Mouse (Mus musculus): ENCODE data around the gene Fpr3. TPM values are rescaled to one million over a fixed set of nuclear protein-coding genes. Genes with fewer than 3 reads are reported as not detected.
"Not testable (repeated sequence)": the region's sequence is repeated elsewhere in the genome, so short reads cannot be mapped to it uniquely, and the experiment has no call there.

Gene Fpr3
- polyA plus RNA-seq (2012; ENCODE audit: insufficient read depth, insufficient read length, missing spikeins), result not detected in 2 replicates

GRCm38 (mm10) chr17:17887774-17888248, at the start of gene Fpr3, which contains the start of gene Fpr2:
Fpr3 (plus strand) TSS chr17:17887852.
Fpr2 (plus strand) TSS chr17:17887824.
- TF ChIP-seq POLR2A (IDR thresholded peaks at IDR 0.05; ENCODE audit: borderline replicate concordance, low read depth, low read length) (no peak), CTCF (IDR thresholded peaks at IDR 0.05; ENCODE audit: low read depth, low read length) (no peak)
- Histone ChIP-seq H3K27ac (ENCODE audit: insufficient read depth, low read depth, low read length) (peak within 1 kb of the TSS; percentile 19; the same call in 1 of the 2 replicates), H3K4me1 (ENCODE audit: control insufficient read depth, insufficient read depth, low read length) (peaks cover 34% of the 10 kb centered on the region), H3K4me3 (ENCODE audit: insufficient read depth, low read length) (no peak within 1 kb of the TSS)

GRCm38 (mm10) chr17:17837919-17838701, 49.5 kb upstream of the Fpr3 start:
- 0 out of 2 replicates have a peak, but pooled peaks have one; percentile 64 for TF ChIP-seq POLR2A (IDR thresholded peaks at IDR 0.05; ENCODE audit: borderline replicate concordance, low read depth, low read length)
- peak; percentile 74; the same call in 1 of the 2 replicates for TF ChIP-seq CTCF (IDR thresholded peaks at IDR 0.05; ENCODE audit: low read depth, low read length)
- H3K4me3 ChIP-seq (ENCODE audit: insufficient read depth, low read length), result peak overlapping the region; percentile 74
- H3K4me1 ChIP-seq (ENCODE audit: control insufficient read depth, insufficient read depth, low read length), result peaks cover 16% of the 10 kb centered on the region
- peak overlapping the region; percentile 73 for H3K27ac ChIP-seq (ENCODE audit: insufficient read depth, low read depth, low read length)

GRCm38 (mm10) chr17:17839276-17839675, 48.4 kb upstream of the Fpr3 start:
- 0 out of 2 replicates have a peak overlapping the region, but pooled peaks have one; percentile 74 for H3K4me3 ChIP-seq (ENCODE audit: insufficient read depth, low read length)
- TF ChIP-seq POLR2A (IDR thresholded peaks at IDR 0.05; ENCODE audit: borderline replicate concordance, low read depth, low read length), result no peak
- no peak for TF ChIP-seq CTCF (IDR thresholded peaks at IDR 0.05; ENCODE audit: low read depth, low read length)
- peaks cover 16% of the 10 kb centered on the region for H3K4me1 ChIP-seq (ENCODE audit: control insufficient read depth, insufficient read depth, low read length)
- no peak overlapping the region for H3K27ac ChIP-seq (ENCODE audit: insufficient read depth, low read depth, low read length)

GRCm38 (mm10) chr17:17840796-17841195, 46.9 kb upstream of the Fpr3 start:
- H3K4me3 ChIP-seq (ENCODE audit: insufficient read depth, low read length), result no peak overlapping the region
- peaks cover 17% of the 10 kb centered on the region for H3K4me1 ChIP-seq (ENCODE audit: control insufficient read depth, insufficient read depth, low read length)
- no peak for TF ChIP-seq CTCF (IDR thresholded peaks at IDR 0.05; ENCODE audit: low read depth, low read length)
- TF ChIP-seq POLR2A (IDR thresholded peaks at IDR 0.05; ENCODE audit: borderline replicate concordance, low read depth, low read length), result no peak
- no peak overlapping the region for H3K27ac ChIP-seq (ENCODE audit: insufficient read depth, low read depth, low read length)

- H3K4me3 ChIP-seq (ENCODE audit: insufficient read depth, low read length), result no peak overlapping the region
- H3K27ac ChIP-seq (ENCODE audit: insufficient read depth, low read depth, low read length), result no peak overlapping the region
- TF ChIP-seq CTCF (IDR thresholded peaks at IDR 0.05; ENCODE audit: low read depth, low read length) (no peak), POLR2A (IDR thresholded peaks at IDR 0.05; ENCODE audit: borderline replicate concordance, low read depth, low read length) (no peak)
- peaks cover 13% of the 10 kb centered on the region for H3K4me1 ChIP-seq (ENCODE audit: control insufficient read depth, insufficient read depth, low read length)
Observed at GRCm38 (mm10) chr17:17843534-17844261, 44.0 kb upstream of the Fpr3 start.

GRCm38 (mm10) chr17:17844606-17845005, 43.0 kb upstream of the Fpr3 start:
- H3K27ac ChIP-seq (ENCODE audit: insufficient read depth, low read depth, low read length); H3K4me3 ChIP-seq (ENCODE audit: insufficient read depth, low read length); H3K4me1 ChIP-seq (ENCODE audit: control insufficient read depth, insufficient read depth, low read length): not testable (repeated sequence)

- Histone ChIP-seq H3K4me3 (ENCODE audit: insufficient read depth, low read length) (no peak overlapping the region), H3K4me1 (ENCODE audit: control insufficient read depth, insufficient read depth, low read length) (peaks cover 5% of the 10 kb centered on the region; the same call in 1 of the 2 replicates), H3K27ac (ENCODE audit: insufficient read depth, low read depth, low read length) (no peak overlapping the region)
- no peak for TF ChIP-seq POLR2A (IDR thresholded peaks at IDR 0.05; ENCODE audit: borderline replicate concordance, low read depth, low read length)
- peak; percentile 19; the same call in 1 of the 2 replicates for TF ChIP-seq CTCF (IDR thresholded peaks at IDR 0.05; ENCODE audit: low read depth, low read length)
Observed at GRCm38 (mm10) chr17:17845187-17846027, 42.2 kb upstream of the Fpr3 start.

GRCm38 (mm10) chr17:17848988-17849387, 38.7 kb upstream of the Fpr3 start:
- Histone ChIP-seq H3K4me3 (ENCODE audit: insufficient read depth, low read length) (no peak overlapping the region), H3K27ac (ENCODE audit: insufficient read depth, low read depth, low read length) (no peak overlapping the region), H3K4me1 (ENCODE audit: control insufficient read depth, insufficient read depth, low read length) (peaks cover 2% of the 10 kb centered on the region; the same call in 1 of the 2 replicates)
- TF ChIP-seq POLR2A (IDR thresholded peaks at IDR 0.05; ENCODE audit: borderline replicate concordance, low read depth, low read length) (no peak), CTCF (IDR thresholded peaks at IDR 0.05; ENCODE audit: low read depth, low read length) (no peak)

Measured in bone marrow macrophage, adult 2 months (primary cell).